Mouse (Mus musculus) bone marrow macrophage, adult 2 months (primary cell): Measurements from ENCODE around the gene Rln1.

ENCODE experiments used
- CTCF ChIP-seq: IDR thresholded peaks from 2 replicates; pipeline ENCODE4 v1.5.1; 2012; ENCODE audit warnings: low read depth, mild to moderate bottlenecking, low read length, moderate library complexity
- POLR2A ChIP-seq: IDR thresholded peaks from 2 replicates; pipeline ENCODE4 v1.6.1; 2012; ENCODE audit warnings: mild to moderate bottlenecking, low read depth, low read length, borderline replicate concordance

DNA sequence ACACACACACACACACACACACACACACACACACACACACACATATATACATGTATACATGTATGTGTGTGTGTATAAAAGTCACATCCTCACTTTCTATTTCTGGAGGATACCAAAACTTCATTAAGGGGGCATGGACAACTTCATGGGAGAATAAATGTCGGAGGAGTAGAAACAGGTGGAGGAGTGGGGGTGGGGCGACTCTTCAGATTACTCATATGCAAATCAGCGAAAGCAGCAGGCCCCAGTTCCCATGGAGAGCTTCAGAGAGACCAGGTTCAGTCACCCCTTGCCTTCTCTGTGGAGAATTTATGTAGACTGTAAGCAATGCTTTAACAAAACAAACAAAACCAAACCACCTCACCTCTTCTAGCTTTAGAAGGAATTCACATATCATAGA, 30.6 kb upstream of the Rln1 start:
- TF ChIP-seq CTCF = no peak
- TF ChIP-seq POLR2A = no peak
